21 mouse cellular contexts compared by ENCODE assay signal in the genomic region with DNA sequence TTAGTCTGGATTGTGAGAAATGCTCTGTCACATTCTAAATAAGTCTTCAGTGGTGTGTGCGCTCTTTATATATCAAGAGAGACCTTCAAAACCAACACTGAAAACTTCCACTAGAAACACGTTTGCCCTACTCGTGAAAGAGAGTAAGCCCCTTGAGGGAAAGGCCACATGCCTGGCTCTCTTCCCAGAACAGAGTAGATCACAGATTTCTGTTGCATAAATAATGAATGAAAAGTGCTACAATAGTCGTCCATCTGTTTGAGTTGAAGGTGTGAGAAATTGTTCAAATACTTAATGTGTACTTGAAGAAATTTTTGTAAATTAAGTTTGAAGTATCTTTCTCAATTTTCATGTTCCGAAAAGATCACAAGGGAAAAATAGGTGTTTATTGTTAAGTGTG.
DNase-seq lines count a peak whose midpoint lies in the region; ATAC-seq and TF ChIP-seq lines count a peak whose summit lies in the region.
"Had no signal": no experiment of that assay in that cellular context is flagged by ENCODE, and none has a peak within 500 bp of the region (broad histone marks: within the 10 kb centered on the region; RNA-seq: fewer than 3 reads in every experiment).

No protein-coding gene starts in this region.

- no peak overlapping the region for H3K4me3 ChIP-seq in limb, embryonic 14.5 days (replicated peaks; ENCODE audit: low read length)
- H3K4me3 ChIP-seq in limb, embryonic 10.5 days = no peak overlapping the region
- no peak overlapping the region for H3K4me3 ChIP-seq in midbrain, embryonic 11.5 days (ENCODE audit: low read depth, low read length)
- no peak overlapping the region for H3K4me3 ChIP-seq in midbrain, postnatal 0 days (ENCODE audit: low read depth, low read length)
- H3K4me3 ChIP-seq: embryonic facial prominence, embryonic 13.5 days; forebrain, embryonic 13.5 days; heart, adult 2 months; heart, embryonic 12.5 days; hindbrain, embryonic 10.5 days had no signal

- no peak overlapping the region for H3K9ac ChIP-seq in limb, embryonic 14.5 days (ENCODE audit: low read depth, low read length, severe bottlenecking)
- no peak overlapping the region for H3K9ac ChIP-seq in midbrain, embryonic 11.5 days (ENCODE audit: low read length)
- no peak overlapping the region for H3K9ac ChIP-seq in midbrain, postnatal 0 days (replicated peaks; ENCODE audit: low read length, poor library complexity, severe bottlenecking)
- H3K9ac ChIP-seq: embryonic facial prominence, embryonic 13.5 days; forebrain, embryonic 13.5 days; heart, embryonic 12.5 days; hindbrain, embryonic 14.5 days had no signal

- no peak for TF ChIP-seq POLR2A in limb, embryonic 14.5 days (IDR thresholded peaks at IDR 0.05; ENCODE audit: borderline replicate concordance, extremely low read depth, insufficient read depth, insufficient read length)

- peak; percentile 10 for DNase-seq in limb, embryonic 14.5 days (ENCODE audit: low spot score)
- no peak for DNase-seq in limb, embryonic 10.5 days (ENCODE audit: low spot score)
- peak; percentile 75 for DNase-seq in midbrain, embryonic 11.5 days (ENCODE audit: low spot score, missing footprints)
- no peak for DNase-seq in midbrain, postnatal 0 days (ENCODE audit: low spot score)
- peak; percentile 26 for DNase-seq in brain, adult 2 months (ENCODE audit: low read depth, low spot score)
- no peak for DNase-seq in adrenal gland, postnatal 4 days (ENCODE audit: low spot score in 2 of 2)
- no peak for DNase-seq in left cerebral cortex, postnatal 10 days (ENCODE audit: extremely low spot score in 1 of 2, low spot score in 2 of 2)
- DNase-seq: adrenal gland, postnatal 25 days; B cell, adult 2 months; cerebellum, adult 11-12 months; cerebellum, adult 9-10 months; cerebellum, postnatal 25 days; gastrocnemius, postnatal 10 days; heart, adult 2 months had no signal

- H3K27me3 ChIP-seq in limb, embryonic 14.5 days (ENCODE audit: control insufficient read depth, insufficient read depth, low read length) = no peaks in the 10 kb centered on the region
- no peaks in the 10 kb centered on the region for H3K27me3 ChIP-seq in limb, embryonic 10.5 days (ENCODE audit: low read depth, poor library complexity, severe bottlenecking)
- H3K27me3 ChIP-seq in midbrain, embryonic 11.5 days (ENCODE audit: control insufficient read depth, insufficient read depth, low read length) = no peaks in the 10 kb centered on the region
- no peaks in the 10 kb centered on the region for H3K27me3 ChIP-seq in midbrain, postnatal 0 days (ENCODE audit: insufficient read depth, low read length)
- H3K27me3 ChIP-seq: embryonic facial prominence, embryonic 13.5 days; forebrain, embryonic 13.5 days; heart, embryonic 12.5 days had no signal

- H3K36me3 ChIP-seq in limb, embryonic 14.5 days (ENCODE audit: control insufficient read depth, insufficient read depth, low read length) = no peaks in the 10 kb centered on the region
- no peaks in the 10 kb centered on the region for H3K36me3 ChIP-seq in limb, embryonic 10.5 days
- no peaks in the 10 kb centered on the region for H3K36me3 ChIP-seq in midbrain, embryonic 11.5 days (ENCODE audit: control insufficient read depth, insufficient read depth, low read length)
- no peaks in the 10 kb centered on the region for H3K36me3 ChIP-seq in midbrain, postnatal 0 days (ENCODE audit: insufficient read depth, low read length)
- H3K36me3 ChIP-seq: heart, embryonic 12.5 days had no signal

- ATAC-seq in limb, embryonic 14.5 days (ENCODE audit: low FRiP score, low read depth) = no peak
- ATAC-seq in midbrain, embryonic 11.5 days (ENCODE audit: low FRiP score) = no peak
- no peak for ATAC-seq in midbrain, postnatal 0 days (ENCODE audit: low FRiP score)
- ATAC-seq: CD4-positive, CD25-positive, alpha-beta regulatory T cell, adult 4 months; forebrain, embryonic 13.5 days; intestine, embryonic 16.5 days had no signal

- no peak overlapping the region for H3K27ac ChIP-seq in limb, embryonic 14.5 days (replicated peaks; ENCODE audit: low read depth, low read length)
- no peak overlapping the region for H3K27ac ChIP-seq in limb, embryonic 10.5 days
- H3K27ac ChIP-seq in midbrain, embryonic 11.5 days (ENCODE audit: low read depth, low read length) = no peak overlapping the region
- H3K27ac ChIP-seq in midbrain, postnatal 0 days (ENCODE audit: low read depth, low read length) = no peak overlapping the region
- H3K27ac ChIP-seq: embryonic facial prominence, embryonic 13.5 days; forebrain, embryonic 13.5 days; heart, adult 2 months; hindbrain, embryonic 10.5 days; hindbrain, embryonic 14.5 days had no signal

- peaks cover 5% of the 10 kb centered on the region; the same call in 1 of the 2 replicates for H3K9me3 ChIP-seq in limb, embryonic 14.5 days (ENCODE audit: control insufficient read depth, low read length)
- H3K9me3 ChIP-seq in limb, embryonic 10.5 days (replicated peaks) = no peaks in the 10 kb centered on the region
- no peaks in the 10 kb centered on the region for H3K9me3 ChIP-seq in midbrain, embryonic 11.5 days (ENCODE audit: control insufficient read depth, low read length)
- no peaks in the 10 kb centered on the region for H3K9me3 ChIP-seq in midbrain, postnatal 0 days (ENCODE audit: low read length)

- WGBS in limb, embryonic 14.5 days = 56% methylated on average over 5 of the region's 5 CpGs
- WGBS in limb, embryonic 10.5 days = 92% methylated on average over 5 of the region's 5 CpGs
- 89% methylated on average over 5 of the region's 5 CpGs for WGBS in midbrain, embryonic 11.5 days
- WGBS in midbrain, postnatal 0 days = 71% methylated on average over 5 of the region's 5 CpGs

- no peaks in the 10 kb centered on the region; the same call in 1 of the 2 replicates for H3K4me1 ChIP-seq in limb, embryonic 14.5 days (ENCODE audit: control insufficient read depth, insufficient read depth, low read length)
- peaks cover 7% of the 10 kb centered on the region for H3K4me1 ChIP-seq in limb, embryonic 10.5 days
- peaks cover 9% of the 10 kb centered on the region; the same call in 1 of the 2 replicates for H3K4me1 ChIP-seq in midbrain, embryonic 11.5 days (ENCODE audit: control insufficient read depth, insufficient read depth, low read length)
- H3K4me1 ChIP-seq in midbrain, postnatal 0 days (ENCODE audit: insufficient read depth, low read length) = no peaks in the 10 kb centered on the region

- intact Hi-C loops in left cerebral cortex, postnatal 10 days (cut with DNase I) = no loop called here

- H3K4me2 ChIP-seq in limb, embryonic 14.5 days (replicated peaks; ENCODE audit: low read depth, low read length, severe bottlenecking) = no peak overlapping the region
- H3K4me2 ChIP-seq in midbrain, embryonic 11.5 days = no peak overlapping the region
- no peak overlapping the region for H3K4me2 ChIP-seq in midbrain, postnatal 0 days (ENCODE audit: low read depth, low read length, poor library complexity, severe bottlenecking)
- H3K4me2 ChIP-seq: embryonic facial prominence, embryonic 13.5 days; forebrain, embryonic 13.5 days; heart, embryonic 12.5 days; hindbrain, embryonic 14.5 days had no signal

- no peak for TF ChIP-seq CTCF in midbrain, postnatal 0 days (IDR thresholded peaks at IDR 0.05)

Comparison
In these comparisons a context has a peak if more than half of its experiments do, and no peak if none do; other contexts are left out.
1. DNase-seq: peak in limb, embryonic 14.5 days (single experiment), midbrain, embryonic 11.5 days (single experiment) and brain, adult 2 months (single experiment); none in limb, embryonic 10.5 days (single experiment), midbrain, postnatal 0 days (single experiment), adrenal gland, postnatal 4 days (0 of 2) and left cerebral cortex, postnatal 10 days (0 of 2).